Mouse (Mus musculus) CD4-positive helper T cell, adult 2 months (primary cell): Measurements from ENCODE around the gene Ccnt1.
"Not testable (repeated sequence)": the region's sequence is repeated elsewhere in the genome, so short reads cannot be mapped to it uniquely, and the experiment has no call there.

Experiments used
- DNase-seq: peaks from one replicate; pipeline ENCODE4 v3.0.0-alpha.2; 2012; ENCODE audit warnings: low read depth, missing footprints, low spot score

The Ccnt1 gene

DNA sequence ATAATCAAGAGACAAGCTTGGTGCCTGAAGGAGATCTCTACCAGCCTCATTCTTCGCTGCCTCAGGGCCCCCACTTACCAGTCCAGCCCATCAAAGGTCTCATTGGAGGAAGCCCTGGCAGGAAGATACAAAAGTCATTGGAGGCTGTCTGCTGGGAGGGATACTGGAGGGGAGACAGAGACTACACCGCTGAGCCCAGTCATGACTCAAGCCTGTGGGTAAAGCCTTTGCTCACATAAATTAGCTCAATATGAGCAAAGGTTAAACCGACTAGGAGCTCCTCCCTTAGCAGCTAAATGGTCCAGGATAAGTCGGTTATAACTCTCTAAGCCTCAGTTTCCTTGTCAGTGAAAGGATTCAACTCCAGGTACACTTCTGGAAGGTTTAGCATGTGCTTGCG, 24.3 kb upstream of the Ccnt1 start:
- DNase-seq, result no peak

DNA sequence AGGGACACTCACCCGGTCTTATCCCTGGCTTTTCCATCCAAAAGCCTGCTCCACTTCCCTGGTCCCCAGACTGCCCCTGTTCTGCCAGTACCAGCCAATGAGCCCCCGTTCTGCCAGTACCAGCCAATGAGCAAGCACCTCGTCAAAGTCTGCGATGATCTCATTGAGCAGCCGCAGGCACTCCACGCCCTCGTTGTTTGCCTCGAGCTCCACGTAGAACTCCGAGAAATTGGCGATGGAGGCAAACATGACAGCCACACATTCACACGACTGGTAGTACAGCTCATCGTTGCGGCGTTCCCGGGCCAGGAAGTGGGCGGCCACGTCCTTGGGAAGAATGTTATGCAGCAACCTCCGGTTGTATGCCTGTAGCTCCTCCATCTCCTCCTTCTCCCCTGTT, 23.5 kb upstream of the Ccnt1 start:
- DNase-seq, result no peak

DNA sequence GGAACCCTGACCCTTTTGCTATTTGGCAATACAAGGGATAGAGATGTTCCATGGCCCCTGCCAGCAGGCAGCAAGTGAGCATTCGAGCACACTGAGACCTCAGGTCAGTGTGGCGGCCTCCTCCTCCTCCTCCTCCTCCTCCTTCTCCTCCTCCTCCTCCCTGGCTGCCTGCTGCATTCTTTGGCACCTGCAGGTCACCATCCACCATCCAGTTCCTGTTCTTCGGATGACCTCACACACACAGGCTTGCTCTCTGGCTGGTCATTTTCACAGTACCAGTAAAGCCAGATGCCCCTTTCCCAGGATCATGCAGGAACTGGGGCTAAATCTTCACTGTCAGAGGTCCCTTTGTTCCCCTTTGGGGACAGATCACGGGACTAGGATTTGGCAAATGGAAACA, 20.7 kb upstream of the Ccnt1 start:
- DNase-seq, result no peak

DNA sequence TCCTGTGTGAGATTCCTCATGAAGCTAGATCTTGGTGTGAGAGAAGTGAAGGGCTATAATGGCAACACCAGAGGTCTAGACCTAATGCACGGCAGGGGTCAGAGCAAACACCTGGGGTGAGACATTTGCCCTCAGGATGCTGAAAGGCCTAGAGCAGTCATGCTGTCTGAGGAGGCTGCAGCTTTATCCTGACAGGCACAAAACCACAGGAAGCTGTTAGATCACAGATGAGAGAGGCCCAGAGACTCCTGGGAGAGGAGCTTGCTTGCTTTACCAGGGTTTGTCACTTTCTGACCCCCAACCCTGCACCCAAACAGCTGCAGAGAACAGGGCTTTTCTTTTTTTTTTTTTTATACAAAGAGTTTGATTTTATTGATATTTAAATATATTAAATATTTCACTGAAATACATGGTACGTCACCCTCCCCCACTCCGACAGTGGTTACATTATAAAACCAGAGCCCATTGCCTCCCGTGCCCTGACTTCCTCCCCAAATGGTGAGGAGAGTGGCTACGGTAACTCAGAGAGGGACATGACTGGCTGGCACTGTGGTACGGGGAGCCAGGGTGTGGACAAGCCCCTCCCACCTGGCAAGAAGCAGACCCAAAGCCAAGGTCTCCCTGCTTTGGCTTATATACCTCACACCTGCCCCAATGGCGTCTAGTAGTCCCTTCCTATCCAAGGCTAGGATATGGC, 19.1 kb upstream of the Ccnt1 start:
- peak; percentile 30 for DNase-seq

DNA sequence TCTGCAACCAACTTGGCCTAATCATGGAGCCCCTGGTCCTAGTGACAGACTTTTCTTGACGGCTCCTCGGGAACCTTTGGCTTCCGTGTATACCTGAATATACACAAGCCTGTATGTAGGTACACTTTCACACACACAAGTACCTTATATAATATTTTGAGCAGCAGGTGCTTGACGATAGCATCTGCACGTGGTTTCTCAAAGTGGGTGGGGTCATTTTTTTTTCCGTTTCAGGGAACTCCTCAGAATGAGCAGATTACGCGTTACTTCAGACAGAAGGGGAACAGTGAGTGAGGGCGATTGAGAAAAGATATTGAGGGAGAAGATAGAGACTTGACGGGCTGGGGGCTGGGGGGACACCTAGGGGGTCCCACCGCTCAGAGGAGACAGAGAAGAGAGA, 17.0 kb upstream of the Ccnt1 start:
- peak; percentile 61 for DNase-seq

DNA sequence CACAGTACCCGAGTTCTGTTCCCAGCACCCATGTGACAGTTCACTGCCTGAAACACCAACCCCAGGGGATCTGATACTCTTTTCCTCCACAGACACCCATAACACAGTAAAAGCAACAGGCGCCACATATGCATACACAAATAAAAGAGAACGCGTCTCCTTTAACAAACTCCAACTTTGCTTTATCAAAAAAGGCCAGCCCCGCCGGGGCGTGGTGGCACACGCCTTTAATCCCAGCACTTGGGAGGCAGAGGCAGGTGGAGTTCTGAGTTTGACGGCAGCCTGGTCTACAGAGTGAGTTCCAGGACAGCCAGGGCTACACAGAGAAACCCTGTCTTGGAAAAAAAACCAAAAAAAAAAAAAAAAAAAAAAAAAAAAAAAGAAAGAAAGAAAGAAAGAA, 15.4 kb upstream of the Ccnt1 start:
- DNase-seq, result not testable (repeated sequence)

DNA sequence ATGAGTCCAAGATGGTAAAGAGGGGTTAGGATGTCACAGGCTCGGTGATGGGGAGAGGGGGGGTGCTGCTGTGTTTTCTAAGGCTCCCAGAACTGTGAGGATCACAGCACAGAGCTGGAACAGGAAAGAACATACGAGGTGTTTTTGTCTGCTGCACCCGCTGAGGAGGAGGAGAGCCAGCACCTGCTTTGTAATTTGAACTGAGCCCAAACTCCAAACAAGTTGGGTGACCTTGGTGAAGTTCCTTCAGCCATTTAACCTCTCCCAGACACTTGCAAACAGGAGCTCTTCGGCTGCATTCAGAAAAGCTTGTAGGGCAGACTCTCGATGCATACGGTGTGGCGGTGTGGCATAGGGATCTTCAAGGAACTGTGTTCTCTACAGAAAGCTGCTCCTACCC, 14.7 kb upstream of the Ccnt1 start:
- no peak for DNase-seq

DNA sequence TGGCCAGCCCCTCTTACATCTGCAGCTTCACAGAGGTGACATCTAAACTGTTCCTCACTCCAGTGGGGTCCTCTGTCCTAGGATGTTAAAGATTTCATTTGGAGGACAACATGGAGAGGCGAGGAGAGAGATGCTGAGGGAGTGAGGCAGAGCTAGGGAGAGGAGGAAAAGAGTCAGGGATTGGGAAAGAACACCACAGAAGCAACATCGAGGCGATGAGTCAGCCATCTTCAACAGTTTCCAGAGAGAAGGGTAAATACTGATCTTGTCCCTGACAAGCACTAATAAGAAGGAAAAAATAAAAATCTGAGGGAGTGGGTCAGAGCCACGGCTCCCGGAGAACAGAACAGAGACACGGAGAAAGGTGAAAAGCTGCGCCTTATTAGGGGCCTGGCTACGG, 12.3 kb upstream of the Ccnt1 start:
- DNase-seq, result no peak

GRCm38 (mm10) chr15:98582410-98582809, 11.7 kb upstream of the Ccnt1 start:
- no peak for DNase-seq

DNA sequence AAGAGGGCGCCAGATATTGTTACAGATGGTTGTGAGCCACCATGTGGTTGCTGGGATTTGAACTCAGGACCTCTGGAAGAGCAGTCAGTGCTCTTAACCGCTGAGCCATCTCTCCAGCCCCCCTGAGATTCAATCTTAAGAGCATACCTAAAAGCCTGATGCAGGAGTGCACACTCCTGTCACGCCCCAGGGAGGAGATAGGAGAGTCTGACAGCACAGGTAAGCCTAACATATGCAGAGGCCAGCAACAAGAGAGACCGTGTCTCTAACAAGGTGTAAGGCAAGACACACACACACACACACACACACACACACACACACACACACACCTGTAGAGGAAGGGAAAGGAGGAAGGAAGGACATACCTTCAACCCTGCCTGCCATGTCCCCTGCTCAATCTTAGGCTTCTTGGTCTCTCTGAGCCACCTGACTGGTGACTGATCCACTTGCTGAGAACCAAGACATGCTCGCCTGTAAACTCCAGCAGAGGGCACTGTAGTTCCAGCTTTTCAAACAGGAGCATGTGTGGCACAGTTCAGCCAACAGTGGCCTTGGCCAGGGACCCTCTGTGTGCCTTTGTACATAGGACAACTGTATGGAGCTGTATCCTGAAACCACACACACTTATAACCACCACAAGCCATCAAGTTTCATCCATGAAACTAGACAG, 9.2 kb upstream of the Ccnt1 start:
- DNase-seq, result peak; percentile 83

- no peak for DNase-seq
Observed at GRCm38 (mm10) chr15:98579310-98579709, 8.6 kb upstream of the Ccnt1 start.

GRCm38 (mm10) chr15:98573293-98573692, 2.6 kb upstream of the Ccnt1 start:
- no peak for DNase-seq

DNA sequence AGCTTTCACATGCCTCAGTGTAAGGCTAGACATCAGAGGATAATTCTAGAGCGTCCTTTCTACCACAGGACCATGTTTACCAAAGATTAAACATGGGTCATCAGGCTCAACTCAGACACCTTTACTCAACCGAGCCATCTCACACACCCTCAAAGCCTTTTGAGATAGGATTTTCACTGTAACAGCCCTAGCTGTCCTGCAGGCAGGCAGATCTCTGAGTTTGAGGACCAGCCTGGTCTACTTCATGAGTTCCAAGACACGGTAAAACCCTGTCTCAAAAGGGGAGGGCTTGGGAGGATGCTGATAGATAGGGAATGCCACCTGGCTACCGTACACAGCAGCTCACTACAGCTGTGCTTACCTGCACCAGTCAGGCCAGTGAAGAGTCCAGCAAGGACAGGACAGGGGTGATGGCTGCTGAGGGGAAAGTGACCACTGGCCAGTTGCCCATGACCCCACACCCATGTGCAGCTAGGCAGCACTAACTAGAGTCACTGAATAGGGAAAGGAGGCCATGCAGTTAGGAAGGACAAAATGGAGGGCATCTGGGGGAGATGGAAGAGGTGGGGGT, 843 bp downstream of the Ccnt1 start:
- DNase-seq, result no peak

DNA sequence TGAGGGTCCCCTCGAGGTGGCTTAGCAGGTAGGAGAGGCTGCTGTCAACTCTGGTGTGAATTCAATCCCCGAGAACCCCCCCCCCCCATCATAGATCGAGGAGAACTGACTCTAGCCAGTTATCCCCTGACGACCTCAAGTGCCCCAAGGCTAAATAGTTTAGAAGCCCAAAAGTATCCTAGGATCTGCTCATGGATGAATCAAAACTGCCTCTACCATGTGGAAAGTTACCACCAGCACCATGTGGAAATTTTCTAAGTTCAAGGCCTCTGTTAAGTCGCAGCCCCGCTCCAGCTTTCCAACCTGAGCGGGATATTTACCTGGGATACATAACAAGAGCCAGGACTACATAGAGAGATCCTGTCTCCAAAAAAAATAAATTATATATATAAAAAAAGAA, 1.5 kb downstream of the Ccnt1 start:
- no peak for DNase-seq

GRCm38 (mm10) chr15:98568256-98569033, 2.3 kb downstream of the Ccnt1 start:
- DNase-seq, result peak; percentile 22

- peak; percentile 100 for DNase-seq
Observed at GRCm38 (mm10) chr15:98567278-98568134, 3.2 kb downstream of the Ccnt1 start.

DNA sequence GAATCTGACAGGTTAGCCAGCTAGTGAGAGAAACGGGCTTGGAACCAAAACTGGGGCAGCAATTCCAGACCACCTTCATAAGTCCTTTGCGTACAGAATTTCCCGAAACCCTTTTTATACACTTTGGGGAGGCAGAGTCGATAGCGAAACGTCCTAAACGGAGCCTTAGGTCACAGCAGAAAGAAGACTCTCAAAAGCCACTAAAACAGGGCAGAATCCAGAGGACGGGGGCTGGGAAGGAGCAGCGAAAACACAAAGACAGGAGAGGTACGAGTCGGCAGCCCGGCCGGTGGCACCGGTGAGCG, 3.8 kb downstream of the Ccnt1 start:
- DNase-seq, result no peak

- DNase-seq, result no peak
Observed at GRCm38 (mm10) chr15:98557186-98557585, 13.5 kb downstream of the Ccnt1 start.

DNA sequence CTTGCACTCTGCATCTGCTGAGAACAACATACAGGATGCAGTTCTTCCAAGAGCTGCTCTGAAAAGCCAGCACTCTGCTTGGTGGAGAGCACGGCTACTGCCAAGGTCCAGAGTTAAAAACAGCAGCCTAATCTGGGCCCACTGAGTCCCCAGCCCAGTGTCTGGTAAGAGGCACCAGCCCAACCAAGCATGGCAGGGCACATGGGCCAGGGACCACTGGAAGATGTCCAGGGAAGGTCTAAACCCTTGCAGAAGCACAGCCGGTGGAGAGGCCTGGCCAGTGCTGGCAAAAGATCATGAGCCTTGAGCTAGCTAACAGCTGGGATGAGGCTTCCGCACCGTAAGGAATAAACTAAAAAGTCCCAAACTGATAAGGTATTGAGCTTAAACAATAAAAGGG, 14.8 kb downstream of the Ccnt1 start:
- DNase-seq, result no peak

GRCm38 (mm10) chr15:98552758-98553157, 18.0 kb downstream of the Ccnt1 start:
- DNase-seq, result no peak

- no peak for DNase-seq
Observed at GRCm38 (mm10) chr15:98546843-98547242, 23.9 kb downstream of the Ccnt1 start.

DNA sequence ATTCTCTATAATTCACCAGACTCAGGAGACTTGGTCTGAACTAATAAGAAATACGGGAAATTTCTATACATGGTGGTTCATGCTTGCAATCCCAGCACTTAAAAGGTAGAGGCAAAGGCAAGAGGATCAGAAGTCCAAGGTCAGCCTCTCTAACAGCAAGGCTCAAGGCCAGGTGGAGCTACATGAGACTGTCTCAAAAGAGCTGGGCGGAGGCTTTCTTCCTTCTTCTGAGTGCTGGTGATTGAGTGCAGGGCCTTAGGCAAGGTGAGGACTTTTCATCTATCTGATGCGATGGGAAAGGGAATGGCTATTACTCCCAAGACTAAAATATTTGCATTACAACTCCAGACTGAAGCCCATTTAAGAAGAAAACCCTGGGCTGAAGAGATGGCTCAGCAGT, 25.6 kb downstream of the Ccnt1 start:
- DNase-seq, result no peak
